Mouse (Mus musculus) MEL (cell line): ENCODE results near the gene Rabl6.

ENCODE experiments used
- CHD2 ChIP-seq: IDR thresholded peaks from 2 replicates; pipeline ENCODE4 v1.6.1; 2011; ENCODE audit warnings: low read length, improper control_type of control experiment
- CTCF ChIP-seq, 3 experiments: IDR thresholded peaks in 2 of 3; conservative IDR thresholded peaks in 1 of 3; 2 replicates each; pipeline ENCODE4 v1.5.1; 2011 to 2012; ENCODE audit warnings: low read length in 3 of 3, low read depth in 2 of 3, mild to moderate bottlenecking in 2 of 3, improper control_type of control experiment in 1 of 3, inconsistent platforms in 1 of 3, mixed read lengths in 1 of 3, moderate library complexity in 1 of 3; ENCODE audit not compliant: control insufficient read depth in 1 of 3, insufficient read depth in 1 of 3, poor library complexity in 1 of 3, severe bottlenecking in 1 of 3
- EP300 ChIP-seq, 2 experiments: IDR thresholded peaks; 2 replicates each; pipeline ENCODE4 v1.6.1; 2011; ENCODE audit warnings: improper control_type of control experiment in 2 of 2, low read length in 2 of 2, low read depth in 1 of 2, mild to moderate bottlenecking in 1 of 2
- ETS1 ChIP-seq: IDR thresholded peaks from 2 replicates; pipeline ENCODE4 v1.6.1; 2012; ENCODE audit warnings: low read depth, mild to moderate bottlenecking, inconsistent platforms, low read length, improper control_type of control experiment, moderate library complexity
- JUND ChIP-seq: IDR thresholded peaks from 2 replicates; pipeline ENCODE4 v1.6.1; 2011; ENCODE audit warnings: low read depth, mild to moderate bottlenecking, improper control_type of control experiment, low read length
- POLR2A ChIP-seq, 2 experiments: IDR thresholded peaks; 2 replicates each; pipeline ENCODE4 v1.6.1; 2011 to 2012; ENCODE audit warnings: low read length in 2 of 2, mild to moderate bottlenecking in 2 of 2, control low read depth in 1 of 2, improper control_type of control experiment in 1 of 2, low read depth in 1 of 2, moderate library complexity in 1 of 2; ENCODE audit not compliant: control insufficient read depth in 1 of 2, insufficient read depth in 1 of 2, poor library complexity in 1 of 2
- POLR2AphosphoS5 ChIP-seq: IDR thresholded peaks from 2 replicates; pipeline ENCODE4 v1.6.1; 2012; ENCODE audit warnings: low read depth, borderline replicate concordance, mild to moderate bottlenecking, inconsistent platforms, low read length, moderate library complexity, mixed read lengths

- TF ChIP-seq JUND (no peak), CTCF (IDR thresholded peaks at IDR 0.05 in 2 of 3, conservative IDR thresholded peaks at IDR 0.05 in 1 of 3; ENCODE audit: control insufficient read depth in 1 of 3, insufficient read depth in 1 of 3, low read depth in 2 of 3, low read length in 3 of 3, poor library complexity in 1 of 3, severe bottlenecking in 1 of 3) (peak; percentile 67 to 85 (median 73)), POLR2AphosphoS5 (no peak), CHD2 (no peak), POLR2A (IDR thresholded peaks at IDR 0.05; ENCODE audit: control insufficient read depth in 1 of 2, insufficient read depth in 1 of 2, low read depth in 1 of 2, low read length in 2 of 2, poor library complexity in 1 of 2) (no peak), ETS1 (no peak), EP300 (IDR thresholded peaks at IDR 0.05; ENCODE audit: low read depth in 1 of 2, low read length in 2 of 2) (no peak)
Measured at GRCm38 (mm10) chr2:25639890-25640289, 31.6 kb upstream of the Rabl6 start.
